Mouse (Mus musculus) hindbrain, embryonic 11.5 days (tissue): ENCODE data around the gene Klrb1c. TPM values are rescaled to one million over a fixed set of nuclear protein-coding genes. Genes with fewer than 3 reads are reported as not detected.
A peak's percentile ranks its signal among the peaks of the same experiment; 100 is the strongest.
"Not testable (repeated sequence)": the region's sequence is repeated elsewhere in the genome, so short reads cannot be mapped to it uniquely, and the experiment has no call there.

ENCODE experiments used
- ATAC-seq: fragments of 200-750 bp; cut with Nextera tagmentation; 2 replicates; pipeline ENCODE4 v1.8.0; 2017; ENCODE audit warnings: mild to moderate bottlenecking, moderate TSS enrichment, moderate library complexity; ENCODE audit not compliant: low FRiP score
- DNase-seq: peaks from one replicate; pipeline ENCODE4 v3.0.0-alpha.2; 2015; ENCODE audit warnings: low spot score
- H3K27ac ChIP-seq: fragments of 300-500 bp; sonication (generic); 2 replicates; pipeline ENCODE4 v1.5.1; 2014; ENCODE audit warnings: mild to moderate bottlenecking, low read depth, low read length
- H3K27me3 ChIP-seq: fragments of 300-500 bp; sonication (generic); 2 replicates; pipeline ENCODE4 v1.6.1; 2014; ENCODE audit warnings: mild to moderate bottlenecking, low read length, moderate library complexity, mixed read lengths; ENCODE audit not compliant: control insufficient read depth, insufficient read depth
- H3K36me3 ChIP-seq: fragments of 300-500 bp; sonication (generic); 2 replicates; pipeline ENCODE4 v1.6.1; 2014; ENCODE audit warnings: mild to moderate bottlenecking, low read length, moderate library complexity, mixed read lengths; ENCODE audit not compliant: control insufficient read depth, insufficient read depth
- H3K4me1 ChIP-seq: fragments of 300-500 bp; sonication (generic); replicated peaks from 2 replicates; pipeline ENCODE4 v1.6.1; 2014; ENCODE audit warnings: low read length, mixed read lengths; ENCODE audit not compliant: control insufficient read depth, insufficient read depth
- H3K4me2 ChIP-seq: fragments of 300-500 bp; sonication (generic); replicated peaks from 2 replicates; pipeline ENCODE4 v1.6.1; 2014; ENCODE audit warnings: mild to moderate bottlenecking, low read depth, low read length
- H3K4me3 ChIP-seq: fragments of 300-500 bp; sonication (generic); 2 replicates; pipeline ENCODE4 v1.5.1; 2014; ENCODE audit warnings: low read depth, low read length
- H3K9ac ChIP-seq: fragments of 300-500 bp; sonication (generic); 2 replicates; pipeline ENCODE4 v1.6.1; 2014; ENCODE audit warnings: low read depth, low read length
- H3K9me3 ChIP-seq: fragments of 300-500 bp; sonication (generic); 2 replicates; pipeline ENCODE4 v1.6.1; 2016; ENCODE audit warnings: low read length; ENCODE audit not compliant: control insufficient read depth
- whole genome bisulfite sequencing: fragments of 180-500 bp; shearing (Covaris S2); extraction: QIAGEN DNeasy Blood & Tissue Kit; methylation state at CpG from one replicate; pipeline ENCODE4 v1.1.7; 2014; 5-methylcytosine and 5-hydroxymethylcytosine counted together
- polyA plus RNA-seq: library from polyadenylated mRNA; unstranded; fragments of >200 nt; fragmentation: Nextera tagmentation; extraction: Ambion mirVana; gene quantifications from 2 replicates; pipeline ENCODE4 v1.2.1, GENCODE M21; 2014

The Klrb1c gene
- polyA plus RNA-seq, 1 experiment from 2014 or later, result not detected

- no peaks in the 10 kb centered on the region for H3K27me3 ChIP-seq
- H3K9ac ChIP-seq, result no peak within 1 kb of the TSS
- no peak within 1 kb of the TSS for H3K27ac ChIP-seq
- ATAC-seq (no peak), DNase-seq (no peak)
- H3K36me3 ChIP-seq, result no peaks in the 10 kb centered on the region
- no peak within 1 kb of the TSS for H3K4me3 ChIP-seq
- no peaks in the 10 kb centered on the region for H3K4me1 ChIP-seq
- H3K4me2 ChIP-seq, result no peak within 1 kb of the TSS
- 94% methylated on average over 6 of the region's 6 CpGs for WGBS
- H3K9me3 ChIP-seq, result no peaks in the 10 kb centered on the region
Observed at GRCm38 (mm10) chr6:128826132-128826531, 37.1 kb upstream of the Klrb1c start, which contains the start of the genes Gm44511 and Klrb1b. Gene Gm44511 (minus strand): TSS chr6:128826315. Gene Klrb1b (minus strand): TSS chr6:128826331.

DNA sequence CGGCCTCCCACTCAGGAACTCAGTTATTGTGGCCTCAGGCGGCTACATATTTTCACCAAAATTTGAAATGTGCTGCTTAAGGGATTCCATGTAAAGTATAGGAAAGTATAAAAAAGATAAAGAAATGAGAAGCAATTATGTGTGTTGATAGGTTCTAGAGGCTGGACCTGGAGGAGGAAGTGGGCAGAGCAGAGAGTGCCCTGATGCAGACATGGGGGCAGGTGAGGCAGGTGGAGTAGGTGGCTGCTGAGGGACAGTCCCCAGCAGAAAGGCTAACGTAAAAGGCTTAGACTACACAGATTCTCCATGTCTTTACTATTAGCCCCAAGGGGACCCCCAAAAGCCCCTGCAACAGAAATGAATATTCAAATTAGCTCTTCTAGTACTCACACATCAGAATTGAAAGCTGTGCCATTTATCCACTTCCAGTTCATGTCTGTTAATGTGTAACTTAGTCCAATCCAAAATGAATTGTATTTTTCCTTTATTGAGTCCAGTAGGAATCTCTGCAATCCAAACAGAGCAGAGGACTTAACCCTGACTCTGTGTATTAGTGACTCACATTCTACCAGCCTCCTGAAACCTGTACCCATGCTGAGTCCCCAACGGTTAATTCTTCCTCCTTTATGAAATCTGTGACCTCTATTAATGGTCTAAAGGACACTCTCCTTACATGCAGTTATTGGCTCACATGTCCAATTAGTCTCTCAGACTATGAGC, 29.2 kb upstream of the Klrb1c start:
- Histone ChIP-seq H3K4me2 (no peak overlapping the region), H3K27ac (no peak overlapping the region), H3K4me3 (no peak overlapping the region), H3K9me3 (no peaks in the 10 kb centered on the region), H3K27me3 (no peaks in the 10 kb centered on the region), H3K9ac (no peak overlapping the region), H3K4me1 (no peaks in the 10 kb centered on the region), H3K36me3 (no peaks in the 10 kb centered on the region)
- no peak for DNase-seq
- 78% methylated on average over 4 of the region's 4 CpGs for WGBS
- ATAC-seq, result no peak

- H3K9ac ChIP-seq, result no peak overlapping the region
- DNase-seq (peak; percentile 14), ATAC-seq (no peak)
- H3K4me3 ChIP-seq, result no peak overlapping the region
- WGBS, result 86% methylated on average over 5 of the region's 5 CpGs
- H3K36me3 ChIP-seq, result no peaks in the 10 kb centered on the region
- no peak overlapping the region for H3K27ac ChIP-seq
- H3K4me2 ChIP-seq, result no peak overlapping the region
- H3K4me1 ChIP-seq, result no peaks in the 10 kb centered on the region
- H3K9me3 ChIP-seq, result no peaks in the 10 kb centered on the region
- no peaks in the 10 kb centered on the region for H3K27me3 ChIP-seq
Observed at GRCm38 (mm10) chr6:128808532-128808931, 19.5 kb upstream of the Klrb1c start.

DNA sequence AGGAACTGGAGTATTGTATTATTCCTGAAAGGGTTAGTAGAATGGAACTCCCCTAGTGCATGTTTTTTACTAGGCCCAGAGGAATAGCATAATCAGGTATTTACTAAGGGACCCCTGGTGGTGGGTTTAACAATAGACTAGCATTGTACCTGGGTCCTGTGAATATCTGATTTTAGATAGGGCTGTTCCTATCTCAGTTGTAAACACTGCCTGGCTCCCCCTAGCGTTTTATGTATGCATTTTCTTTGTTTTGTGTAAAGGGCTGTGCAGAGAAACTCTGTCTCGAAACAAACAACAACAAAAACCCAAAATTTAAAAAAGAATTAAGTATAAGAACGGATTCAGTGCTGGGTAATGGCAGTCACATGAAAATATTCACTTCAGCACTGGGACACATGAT, 18.0 kb upstream of the Klrb1c start:
- no peak for DNase-seq
- WGBS, result 67% methylated on average over 3 of the region's 3 CpGs
- Histone ChIP-seq H3K4me1 (no peaks in the 10 kb centered on the region), H3K27me3 (no peaks in the 10 kb centered on the region), H3K9ac (no peak overlapping the region), H3K36me3 (no peaks in the 10 kb centered on the region), H3K27ac (no peak overlapping the region), H3K4me2 (no peak overlapping the region), H3K4me3 (no peak overlapping the region), H3K9me3 (no peaks in the 10 kb centered on the region)
- no peak for ATAC-seq

- H3K4me2 ChIP-seq, H3K9me3 ChIP-seq, H3K27ac ChIP-seq, H3K36me3 ChIP-seq, H3K4me3 ChIP-seq, H3K4me1 ChIP-seq, H3K9ac ChIP-seq, H3K27me3 ChIP-seq: not testable (repeated sequence)
- peak; percentile 77 for DNase-seq
- ATAC-seq, result peak; percentile 49; the same call in 1 of the 2 replicates
- WGBS, result 73% methylated on average over 7 of the region's 7 CpGs
Observed at GRCm38 (mm10) chr6:128804823-128805640, 16.0 kb upstream of the Klrb1c start.

- H3K4me1 ChIP-seq, result no peaks in the 10 kb centered on the region
- no peaks in the 10 kb centered on the region for H3K36me3 ChIP-seq
- H3K4me2 ChIP-seq, result peak overlapping the region; percentile 49
- peak overlapping the region; percentile 62; the same call in 1 of the 2 replicates for H3K9ac ChIP-seq
- peak overlapping the region; percentile 40 for H3K4me3 ChIP-seq
- no peaks in the 10 kb centered on the region for H3K27me3 ChIP-seq
- H3K27ac ChIP-seq, result no peak overlapping the region
- 6% methylated on average over 26 of the region's 26 CpGs for WGBS
- H3K9me3 ChIP-seq, result no peaks in the 10 kb centered on the region
- DNase-seq (peak; percentile 99), ATAC-seq (peak; percentile 91)
Observed at GRCm38 (mm10) chr6:128802999-128803857, 14.2 kb upstream of the Klrb1c start.

GRCm38 (mm10) chr6:128802557-128802956, 13.5 kb upstream of the Klrb1c start:
- Histone ChIP-seq H3K36me3 (no peaks in the 10 kb centered on the region), H3K9ac (peak overlapping the region; percentile 62), H3K4me1 (no peaks in the 10 kb centered on the region), H3K9me3 (no peaks in the 10 kb centered on the region), H3K27me3 (no peaks in the 10 kb centered on the region), H3K27ac (no peak overlapping the region), H3K4me2 (peak overlapping the region; percentile 49), H3K4me3 (peak overlapping the region; percentile 40)
- DNase-seq (no peak), ATAC-seq (peak; percentile 50)
- WGBS, result 13% methylated on average over 10 of the region's 10 CpGs

DNA sequence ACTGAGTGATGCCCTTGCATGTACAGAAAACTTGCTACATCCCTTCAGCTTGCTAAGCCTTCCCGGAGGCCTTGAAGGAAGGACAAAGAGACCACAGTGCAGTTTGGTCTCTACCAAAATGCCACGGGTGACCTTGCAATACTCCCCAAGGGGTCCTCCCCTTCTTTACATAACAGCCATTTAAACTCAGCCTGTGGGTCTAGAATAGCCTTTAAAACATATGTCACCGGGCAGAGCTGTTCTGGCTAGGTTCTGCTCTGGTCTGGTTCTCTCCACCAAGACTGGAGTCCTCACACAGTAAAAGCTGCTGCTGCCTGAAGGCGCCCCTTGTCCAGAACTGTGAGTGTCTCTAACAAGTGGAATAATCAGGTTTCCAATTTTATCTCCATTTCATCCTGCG, 11.7 kb upstream of the Klrb1c start:
- H3K9me3 ChIP-seq, H3K27me3 ChIP-seq, H3K4me3 ChIP-seq, H3K9ac ChIP-seq, DNase-seq, H3K36me3 ChIP-seq, H3K4me1 ChIP-seq, H3K27ac ChIP-seq, H3K4me2 ChIP-seq, ATAC-seq: not testable (repeated sequence)
- WGBS, result 75% methylated on average over 5 of the region's 5 CpGs
